Comparison of ENCODE assay signal across 10 mouse cellular contexts in genomic region chr2:171633355-171634097, GRCm38 (mm10).
DNase-seq lines count a peak whose midpoint lies in the region; ATAC-seq and TF ChIP-seq lines count a peak whose summit lies in the region.
"Had no signal": no experiment of that assay in that cellular context is flagged by ENCODE, and none has a peak within 500 bp of the region (broad histone marks: within the 10 kb centered on the region; RNA-seq: fewer than 3 reads in every experiment).

No protein-coding gene starts in this region.

- no peak for TF ChIP-seq CTCF in forebrain, postnatal 0 days (IDR thresholded peaks at IDR 0.05; ENCODE audit: low read depth)

- H3K4me2 ChIP-seq in embryonic facial prominence, embryonic 12.5 days (replicated peaks): no peak overlapping the region
- 0 out of 2 replicates have a peak overlapping the region, but pooled peaks have one; percentile 3 for H3K4me2 ChIP-seq in intestine, embryonic 15.5 days (replicated peaks)
- H3K4me2 ChIP-seq in limb, embryonic 15.5 days: no peak overlapping the region
- no peak overlapping the region for H3K4me2 ChIP-seq in forebrain, postnatal 0 days (ENCODE audit: low read depth)

- ATAC-seq in embryonic facial prominence, embryonic 12.5 days (ENCODE audit: insufficient number of reproducible peaks, insufficient read depth, low FRiP score, low TSS enrichment): no peak
- peak; percentile 92 for ATAC-seq in intestine, embryonic 15.5 days
- ATAC-seq in limb, embryonic 15.5 days (ENCODE audit: insufficient number of reproducible peaks, low FRiP score, low TSS enrichment, low read depth): peak; percentile 85
- ATAC-seq in forebrain, postnatal 0 days: no peak
- ATAC-seq: CD4-positive, CD25-positive, alpha-beta regulatory T cell, adult 4 months had no signal

- no peak overlapping the region for H3K27ac ChIP-seq in heart, embryonic 10.5 days
- peak overlapping the region; percentile 62 for H3K27ac ChIP-seq in embryonic facial prominence, embryonic 12.5 days
- no peak overlapping the region for H3K27ac ChIP-seq in intestine, embryonic 15.5 days
- peak overlapping the region; percentile 19; the same call in 1 of the 2 replicates for H3K27ac ChIP-seq in limb, embryonic 15.5 days
- no peak overlapping the region for H3K27ac ChIP-seq in forebrain, postnatal 0 days (ENCODE audit: low read depth, low read length)

- H3K4me1 ChIP-seq in heart, embryonic 10.5 days: peaks cover 23% of the 10 kb centered on the region
- peaks cover 8% of the 10 kb centered on the region for H3K4me1 ChIP-seq in embryonic facial prominence, embryonic 12.5 days
- H3K4me1 ChIP-seq in intestine, embryonic 15.5 days (replicated peaks): 0 out of 2 replicates have a peak, but pooled peaks cover 4% of the 10 kb centered on the region
- peaks cover 12% of the 10 kb centered on the region for H3K4me1 ChIP-seq in limb, embryonic 15.5 days
- H3K4me1 ChIP-seq in forebrain, postnatal 0 days (ENCODE audit: insufficient read depth): no peaks in the 10 kb centered on the region

- peak; percentile 8 to 43 for DNase-seq in heart, adult 18-20 months
- no peak for DNase-seq in heart, embryonic 10.5 days (ENCODE audit: low spot score)
- DNase-seq in forebrain, postnatal 0 days: no peak
- no peak for DNase-seq in testis, postnatal 10 days (ENCODE audit: low spot score)
- no peak for DNase-seq in spleen, adult 18-20 months
- DNase-seq: thymus, adult 18-20 months had no signal

- 57% methylated on average over 15 of the region's 15 CpGs for WGBS in heart, embryonic 10.5 days
- WGBS in embryonic facial prominence, embryonic 12.5 days: 30% methylated on average over 15 of the region's 15 CpGs
- 26% methylated on average over 15 of the region's 15 CpGs for WGBS in intestine, embryonic 15.5 days
- 13% methylated on average over 15 of the region's 15 CpGs for WGBS in limb, embryonic 15.5 days
- WGBS in forebrain, postnatal 0 days: 35% methylated on average over 15 of the region's 15 CpGs

- H3K27me3 ChIP-seq in heart, embryonic 10.5 days (ENCODE audit: insufficient read depth, poor library complexity, severe bottlenecking): 0 out of 2 replicates have a peak, but pooled peaks cover 5% of the 10 kb centered on the region
- H3K27me3 ChIP-seq in embryonic facial prominence, embryonic 12.5 days: no peaks in the 10 kb centered on the region
- no peaks in the 10 kb centered on the region for H3K27me3 ChIP-seq in intestine, embryonic 15.5 days (replicated peaks)
- H3K27me3 ChIP-seq in limb, embryonic 15.5 days: peaks cover 44% of the 10 kb centered on the region
- no peaks in the 10 kb centered on the region; the same call in 1 of the 2 replicates for H3K27me3 ChIP-seq in forebrain, postnatal 0 days (ENCODE audit: insufficient read depth, low read length)

- no peaks in the 10 kb centered on the region for H3K9me3 ChIP-seq in heart, embryonic 10.5 days
- H3K9me3 ChIP-seq in embryonic facial prominence, embryonic 12.5 days: no peaks in the 10 kb centered on the region
- H3K9me3 ChIP-seq in intestine, embryonic 15.5 days: no peaks in the 10 kb centered on the region
- H3K9me3 ChIP-seq in limb, embryonic 15.5 days: no peaks in the 10 kb centered on the region
- H3K9me3 ChIP-seq in forebrain, postnatal 0 days (ENCODE audit: low read length): no peaks in the 10 kb centered on the region

- no peak overlapping the region for H3K4me3 ChIP-seq in heart, embryonic 10.5 days
- no peak overlapping the region for H3K4me3 ChIP-seq in embryonic facial prominence, embryonic 12.5 days
- no peak overlapping the region for H3K4me3 ChIP-seq in intestine, embryonic 15.5 days (replicated peaks)
- no peak overlapping the region for H3K4me3 ChIP-seq in limb, embryonic 15.5 days
- H3K4me3 ChIP-seq in forebrain, postnatal 0 days (ENCODE audit: low read depth, low read length): no peak overlapping the region

- H3K36me3 ChIP-seq in heart, embryonic 10.5 days: no peaks in the 10 kb centered on the region
- H3K36me3 ChIP-seq in embryonic facial prominence, embryonic 12.5 days: no peaks in the 10 kb centered on the region
- no peaks in the 10 kb centered on the region for H3K36me3 ChIP-seq in intestine, embryonic 15.5 days
- H3K36me3 ChIP-seq in limb, embryonic 15.5 days: no peaks in the 10 kb centered on the region
- H3K36me3 ChIP-seq in forebrain, postnatal 0 days (ENCODE audit: insufficient read depth): no peaks in the 10 kb centered on the region

- no peak overlapping the region for H3K9ac ChIP-seq in embryonic facial prominence, embryonic 12.5 days
- H3K9ac ChIP-seq in intestine, embryonic 15.5 days: no peak overlapping the region
- H3K9ac ChIP-seq in limb, embryonic 15.5 days: no peak overlapping the region
- H3K9ac ChIP-seq in forebrain, postnatal 0 days: no peak overlapping the region

Comparison
In these comparisons a context has a peak if more than half of its experiments do, and no peak if none do; other contexts are left out.
1. DNase-seq: peak in heart, adult 18-20 months (2 of 2); none in heart, embryonic 10.5 days (single experiment), forebrain, postnatal 0 days (single experiment), testis, postnatal 10 days (single experiment) and spleen, adult 18-20 months (0 of 2).
2. H3K27ac ChIP-seq: peak in embryonic facial prominence, embryonic 12.5 days (single experiment) and limb, embryonic 15.5 days (single experiment); none in heart, embryonic 10.5 days (single experiment), intestine, embryonic 15.5 days (single experiment) and forebrain, postnatal 0 days (single experiment).
3. ATAC-seq: peak in intestine, embryonic 15.5 days (single experiment) and limb, embryonic 15.5 days (single experiment); none in embryonic facial prominence, embryonic 12.5 days (single experiment) and forebrain, postnatal 0 days (single experiment).